Mouse (Mus musculus) layer of hippocampus, postnatal 25 days (tissue): Measurements from ENCODE around the gene Pxt1. TPM values are rescaled to one million over a fixed set of nuclear protein-coding genes. Genes with fewer than 3 reads are reported as not detected.

Experiments used
- total RNA-seq, 2 experiments: library from RNA; stranded (reverse); gene quantifications; 2 replicates each; pipeline ENCODE4 v1.2.3; 2021

Pxt1 gene
- total RNA-seq, 2 experiments from 2014 or later: not detected

Other genes starting within 250 kb of the Pxt1 start
- 1 to 10 TPM; 1.6 to 1.7 TPM for gene AC170998.1, start 217.8 kb downstream of the Pxt1 start, total RNA-seq
- 1 to 10 TPM in 1 of 2 experiments, under 1 TPM in 1; 0.45 to 1.3 TPM for gene Mapk13, start 174.5 kb downstream of the Pxt1 start, total RNA-seq
- gene Brpf3, start 142.8 kb downstream of the Pxt1 start, total RNA-seq: 10 to 100 TPM; 36.2 to 50.0 TPM
- under 1 TPM; 0.42 to 0.66 TPM for gene Pnpla1, start 85.4 kb downstream of the Pxt1 start, total RNA-seq
- 1 to 10 TPM; 3.1 to 3.9 TPM for gene 4930539E08Rik, start 28.5 kb downstream of the Pxt1 start, total RNA-seq
- gene Kctd20, start 8.1 kb upstream of the Pxt1 start, total RNA-seq: 10 to 100 TPM; 67.1 to 75.4 TPM
- gene Stk38, start 64.2 kb upstream of the Pxt1 start, total RNA-seq: 10 to 100 TPM; 36.7 to 59.1 TPM
- gene Srsf3, start 88.8 kb upstream of the Pxt1 start, total RNA-seq: 100 to 1,000 TPM; 125 to 140 TPM
- gene Cdkn1a, start 147.1 kb upstream of the Pxt1 start, total RNA-seq: 10 to 100 TPM in 1 of 2 experiments, 1 to 10 TPM in 1; 7.1 to 13.9 TPM
- gene Rab44, start 170.3 kb upstream of the Pxt1 start, total RNA-seq: under 1 TPM in 1 of 2 experiments, not detected in 1; 0.07 TPM